ENCODE assay signal across 9 mouse cellular contexts in the genomic region with DNA sequence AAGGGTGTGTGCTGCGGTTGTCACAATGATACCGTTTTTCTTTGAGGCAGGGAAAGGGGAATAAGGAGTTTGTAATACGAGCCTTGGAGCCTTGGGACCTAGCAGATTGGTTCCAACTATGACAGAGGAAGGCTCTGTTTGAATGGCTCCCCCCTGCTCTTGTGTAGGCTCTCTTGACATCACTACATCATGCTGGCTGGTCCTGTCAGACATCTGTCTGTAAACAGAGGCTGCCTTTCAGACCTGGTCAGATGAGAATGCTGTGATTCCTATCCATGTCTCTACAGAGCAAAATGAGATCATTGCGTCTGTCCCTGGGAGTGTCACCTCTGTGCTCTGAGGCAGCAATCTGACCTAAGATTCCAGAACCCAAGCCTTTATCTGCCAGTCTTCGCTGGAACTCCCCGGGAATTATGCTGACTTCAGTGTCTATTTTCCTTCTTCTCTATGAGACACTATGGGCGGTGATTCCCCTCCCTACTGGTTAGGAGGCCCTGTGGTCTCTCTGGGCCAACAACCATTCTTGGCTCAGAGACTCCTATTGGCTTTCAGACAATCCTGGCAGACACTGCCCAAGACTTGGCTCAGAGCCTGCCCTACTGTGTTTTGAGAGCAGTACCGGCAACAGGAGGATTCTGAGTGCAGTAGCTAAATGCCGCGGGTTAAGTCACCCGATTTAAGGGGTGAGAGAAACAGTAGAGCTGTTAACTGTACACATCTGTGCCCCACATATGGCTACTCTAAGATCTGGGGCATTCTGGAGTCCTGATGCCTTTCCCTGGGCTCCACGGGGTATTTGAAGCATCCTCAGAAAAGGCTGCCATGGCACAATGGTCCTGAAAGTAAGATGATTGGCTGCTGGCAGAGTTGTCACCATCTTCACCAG.
DNase-seq lines count a peak whose midpoint lies in the region; ATAC-seq lines count a peak whose summit lies in the region.
"Had no signal": no experiment of that assay in that cellular context is flagged by ENCODE, and none has a peak within 500 bp of the region (broad histone marks: within the 10 kb centered on the region; RNA-seq: fewer than 3 reads in every experiment).

No protein-coding gene starts in this region.

- H3K9ac ChIP-seq in kidney, embryonic 14.5 days (ENCODE audit: low read depth, low read length): no peak overlapping the region
- no peak overlapping the region for H3K9ac ChIP-seq in heart, embryonic 14.5 days (ENCODE audit: low read length)
- H3K9ac ChIP-seq in midbrain, embryonic 15.5 days: no peak overlapping the region
- H3K9ac ChIP-seq: embryonic facial prominence, embryonic 12.5 days had no signal

- H3K27me3 ChIP-seq in kidney, embryonic 14.5 days (ENCODE audit: control insufficient read depth, insufficient read depth, low read length): no peaks in the 10 kb centered on the region
- H3K27me3 ChIP-seq in heart, embryonic 14.5 days (ENCODE audit: control insufficient read depth, insufficient read depth, low read length): no peaks in the 10 kb centered on the region
- H3K27me3 ChIP-seq in midbrain, embryonic 15.5 days (replicated peaks): no peaks in the 10 kb centered on the region
- H3K27me3 ChIP-seq: embryonic facial prominence, embryonic 12.5 days had no signal

- H3K36me3 ChIP-seq in kidney, embryonic 14.5 days (ENCODE audit: control insufficient read depth, insufficient read depth, low read length): no peaks in the 10 kb centered on the region
- no peaks in the 10 kb centered on the region for H3K36me3 ChIP-seq in heart, embryonic 14.5 days (ENCODE audit: control insufficient read depth, insufficient read depth, low read length)
- no peaks in the 10 kb centered on the region for H3K36me3 ChIP-seq in midbrain, embryonic 15.5 days (replicated peaks)
- H3K36me3 ChIP-seq: embryonic facial prominence, embryonic 12.5 days had no signal

- peak; percentile 35 for DNase-seq in kidney, adult 11 months
- DNase-seq in cerebellum, postnatal 36 days: peak; percentile 83 to 88
- DNase-seq in layer of hippocampus, postnatal 14 days (ENCODE audit: low spot score in 2 of 2): peak; percentile 72 to 88
- DNase-seq in urinary bladder, postnatal 36 days (ENCODE audit: low spot score in 2 of 2): peak; percentile 13 to 73
- no peak for DNase-seq in thymus, postnatal 14 days

- H3K9me3 ChIP-seq in kidney, embryonic 14.5 days (ENCODE audit: control insufficient read depth, low read length): no peaks in the 10 kb centered on the region
- H3K9me3 ChIP-seq in heart, embryonic 14.5 days (ENCODE audit: control insufficient read depth, low read length): no peaks in the 10 kb centered on the region
- no peaks in the 10 kb centered on the region for H3K9me3 ChIP-seq in midbrain, embryonic 15.5 days
- H3K9me3 ChIP-seq: embryonic facial prominence, embryonic 12.5 days had no signal

- ATAC-seq in kidney, embryonic 14.5 days (ENCODE audit: low FRiP score, low TSS enrichment): no peak
- peak; percentile 87 for ATAC-seq in heart, embryonic 14.5 days (ENCODE audit: insufficient number of reproducible peaks, insufficient read depth, low FRiP score, low read depth)
- peak; percentile 78 for ATAC-seq in midbrain, embryonic 15.5 days (replicated peaks)

- WGBS in kidney, embryonic 14.5 days: 73% methylated on average over 12 of the region's 12 CpGs
- WGBS in heart, embryonic 14.5 days: 39% methylated on average over 12 of the region's 12 CpGs
- WGBS in midbrain, embryonic 15.5 days: 63% methylated on average over 12 of the region's 12 CpGs

- no peak overlapping the region for H3K4me3 ChIP-seq in kidney, embryonic 14.5 days (ENCODE audit: low read length)
- no peak overlapping the region for H3K4me3 ChIP-seq in heart, embryonic 14.5 days (ENCODE audit: control insufficient read depth in 1 of 2, insufficient read depth in 1 of 2, low read depth in 1 of 2, low read length in 2 of 2)
- H3K4me3 ChIP-seq in midbrain, embryonic 15.5 days: no peak overlapping the region
- H3K4me3 ChIP-seq: embryonic facial prominence, embryonic 12.5 days had no signal

- no peaks in the 10 kb centered on the region for H3K4me1 ChIP-seq in kidney, embryonic 14.5 days (ENCODE audit: control insufficient read depth, insufficient read depth, low read length)
- H3K4me1 ChIP-seq in heart, embryonic 14.5 days (ENCODE audit: control insufficient read depth in 2 of 2, insufficient read depth in 2 of 2, low read length in 2 of 2): peaks cover 10 to 25% of the 10 kb centered on the region in 2 experiments
- peaks cover 6% of the 10 kb centered on the region; the same call in 1 of the 2 replicates for H3K4me1 ChIP-seq in midbrain, embryonic 15.5 days
- H3K4me1 ChIP-seq: embryonic facial prominence, embryonic 12.5 days had no signal

- H3K27ac ChIP-seq in kidney, embryonic 14.5 days (ENCODE audit: low read depth, low read length): no peak overlapping the region
- H3K27ac ChIP-seq in heart, embryonic 14.5 days (replicated peaks in 1 of 2; ENCODE audit: control insufficient read depth in 1 of 2, insufficient read depth in 1 of 2, low read depth in 2 of 2, low read length in 2 of 2): peak overlapping the region; percentile 67 to 69
- H3K27ac ChIP-seq in midbrain, embryonic 15.5 days: 0 out of 2 replicates have a peak overlapping the region, but pooled peaks have one; percentile 42
- H3K27ac ChIP-seq: embryonic facial prominence, embryonic 12.5 days had no signal

- H3K4me2 ChIP-seq in kidney, embryonic 14.5 days (replicated peaks; ENCODE audit: low read depth, low read length): no peak overlapping the region
- peak overlapping the region; percentile 36 for H3K4me2 ChIP-seq in heart, embryonic 14.5 days (ENCODE audit: low read length)
- no peak overlapping the region for H3K4me2 ChIP-seq in midbrain, embryonic 15.5 days
- H3K4me2 ChIP-seq: embryonic facial prominence, embryonic 12.5 days had no signal
